Mouse (Mus musculus) layer of hippocampus, adult 9-11 months (tissue): ENCODE results near the gene Ripk1.

Source experiments
- DNase-seq: peaks from one replicate; pipeline ENCODE4 v3.0.0; 2022

Ripk1 gene

GRCm38 (mm10) chr13:34078500-34079280 is 76.5 kb downstream of the Ripk1 start:
- no peak for DNase-seq

- DNase-seq: no peak
These were observed 77.6 kb downstream of the Ripk1 start for GRCm38 (mm10) chr13:34079801-34080200.

- no peak for DNase-seq
These were observed 79.8 kb downstream of the Ripk1 start for GRCm38 (mm10) chr13:34081926-34082325.

GRCm38 (mm10) chr13:34084026-34084750 is 82.0 kb downstream of the Ripk1 start:
- no peak for DNase-seq
